Mouse (Mus musculus) gastrocnemius, postnatal 10 days (tissue): ENCODE results near the gene Urah. TPM values are rescaled to one million over a fixed set of nuclear protein-coding genes. Genes with fewer than 3 reads are reported as not detected.

Source experiments
- DNase-seq: peaks from one replicate; pipeline ENCODE4 v3.0.0; 2021; ENCODE audit warnings: mixed read lengths
- total RNA-seq, 2 experiments: library from RNA; stranded (reverse); gene quantifications; 2 replicates each; pipeline ENCODE4 v1.2.3; 2021

Gene Urah
- total RNA-seq, 2 experiments from 2014 or later: not detected

DNA sequence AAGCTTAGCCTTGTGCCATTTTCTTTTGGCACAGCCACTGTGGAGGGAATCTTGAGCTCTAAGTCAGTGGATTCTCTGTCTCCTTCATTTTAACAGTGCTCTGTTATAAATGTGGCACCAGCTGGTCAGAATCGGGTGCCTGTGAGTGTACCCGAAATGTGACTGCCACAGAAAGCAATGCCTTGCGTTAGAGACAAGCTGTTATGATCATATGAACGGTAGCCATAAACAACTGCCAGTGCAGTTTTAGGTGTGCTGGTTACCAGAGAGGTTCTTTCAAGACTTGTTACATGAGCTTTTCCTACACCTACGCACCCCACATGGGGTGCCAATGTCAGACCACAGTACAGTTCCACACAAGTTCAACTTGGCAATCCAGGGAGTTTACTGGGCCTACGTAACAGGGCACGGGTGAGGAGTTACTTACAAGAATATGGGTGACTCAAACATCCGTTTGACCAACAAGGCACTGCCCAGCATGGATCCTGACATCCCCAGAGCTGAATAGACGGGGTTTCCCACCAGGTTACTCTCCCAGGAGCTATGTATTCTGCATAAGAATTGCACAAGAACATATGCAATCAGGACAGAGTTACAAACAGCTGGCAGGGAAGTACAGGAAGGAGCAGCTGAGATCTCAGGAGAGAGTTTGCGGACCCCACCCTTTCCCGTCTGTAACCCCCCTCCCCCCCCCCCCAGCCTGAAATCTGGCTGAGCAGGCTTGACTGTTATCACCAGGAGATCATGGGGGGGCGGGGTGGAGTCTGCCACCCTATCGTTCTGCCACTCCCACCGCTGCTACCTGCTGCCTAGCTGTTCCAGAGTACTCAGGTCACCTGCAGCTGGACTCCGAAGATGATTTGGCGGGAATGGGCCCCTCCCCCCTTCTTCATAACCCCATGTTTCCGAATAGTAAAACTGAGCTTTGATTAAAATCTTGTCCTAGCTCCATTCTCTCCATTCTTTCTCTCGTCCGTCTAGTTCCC is 6.2 kb downstream of the Urah start:
- DNase-seq: no peak

DNA sequence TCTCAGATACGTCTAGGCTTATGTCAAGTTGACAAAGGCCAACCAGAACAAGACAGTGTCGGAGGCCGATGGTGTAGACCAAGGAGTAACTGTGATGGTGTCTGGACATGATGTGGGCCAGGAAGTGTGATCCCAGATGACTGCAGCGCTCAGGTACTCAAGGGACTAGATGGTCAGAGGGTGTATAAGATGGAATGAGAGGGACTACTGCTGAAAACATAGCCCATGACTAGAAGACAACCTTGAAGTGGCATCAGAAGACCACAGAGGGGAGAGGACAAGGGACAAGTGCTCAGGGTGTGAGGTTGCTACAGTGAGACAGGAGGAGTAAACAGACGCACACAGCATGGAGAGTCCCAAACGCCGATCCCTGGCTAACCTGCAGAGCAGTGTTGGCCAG is 9.0 kb downstream of the Urah start:
- DNase-seq: no peak

DNA sequence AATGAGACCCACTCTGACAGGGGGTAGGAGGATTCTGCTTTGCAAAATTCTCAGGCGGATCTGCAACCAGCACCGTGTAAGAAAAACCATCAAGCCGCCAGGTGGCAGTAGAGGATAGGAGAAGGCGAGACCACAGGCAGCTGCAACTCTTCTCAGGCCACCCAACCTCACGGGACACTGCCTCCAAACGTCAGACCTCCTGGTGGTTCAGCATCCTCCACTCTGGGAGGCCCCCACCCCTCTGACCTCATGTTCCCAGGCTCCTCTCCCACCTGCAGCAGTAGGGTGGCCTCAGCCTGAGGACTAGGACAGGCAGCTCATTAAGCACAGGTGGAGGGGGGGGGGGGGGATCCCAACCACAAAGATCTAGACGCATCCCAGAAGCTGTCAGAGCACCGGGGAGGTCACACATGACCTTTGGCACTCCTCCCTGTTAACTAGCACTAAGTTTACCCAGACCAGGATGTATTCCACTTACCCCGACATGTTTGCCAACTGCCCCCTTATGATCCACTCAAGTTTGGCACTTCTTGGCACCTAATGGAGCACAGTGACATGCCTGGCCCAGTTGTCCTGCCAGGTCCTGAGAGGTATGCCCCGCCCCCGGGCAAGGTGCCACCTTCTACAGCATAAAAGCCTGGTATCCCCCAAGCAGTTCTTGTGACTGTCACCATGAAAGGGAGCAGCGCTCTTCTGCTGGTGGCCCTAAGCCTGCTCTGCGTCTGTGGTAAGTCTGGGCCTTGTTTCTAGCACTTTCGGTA is 10.3 kb downstream of the Urah start, which contains the start of gene Scgb1c1:
Gene Scgb1c1, plus strand, starts transcription at position 643 of the 761 bp plus-strand sequence.
- peak; percentile 97 for DNase-seq

- no peak for DNase-seq
Measured at GRCm38 (mm10) chr7:140845683-140846082, 10.9 kb downstream of the Urah start.

- DNase-seq: no peak
Measured at GRCm38 (mm10) chr7:140846676-140847075, 11.9 kb downstream of the Urah start.

DNA sequence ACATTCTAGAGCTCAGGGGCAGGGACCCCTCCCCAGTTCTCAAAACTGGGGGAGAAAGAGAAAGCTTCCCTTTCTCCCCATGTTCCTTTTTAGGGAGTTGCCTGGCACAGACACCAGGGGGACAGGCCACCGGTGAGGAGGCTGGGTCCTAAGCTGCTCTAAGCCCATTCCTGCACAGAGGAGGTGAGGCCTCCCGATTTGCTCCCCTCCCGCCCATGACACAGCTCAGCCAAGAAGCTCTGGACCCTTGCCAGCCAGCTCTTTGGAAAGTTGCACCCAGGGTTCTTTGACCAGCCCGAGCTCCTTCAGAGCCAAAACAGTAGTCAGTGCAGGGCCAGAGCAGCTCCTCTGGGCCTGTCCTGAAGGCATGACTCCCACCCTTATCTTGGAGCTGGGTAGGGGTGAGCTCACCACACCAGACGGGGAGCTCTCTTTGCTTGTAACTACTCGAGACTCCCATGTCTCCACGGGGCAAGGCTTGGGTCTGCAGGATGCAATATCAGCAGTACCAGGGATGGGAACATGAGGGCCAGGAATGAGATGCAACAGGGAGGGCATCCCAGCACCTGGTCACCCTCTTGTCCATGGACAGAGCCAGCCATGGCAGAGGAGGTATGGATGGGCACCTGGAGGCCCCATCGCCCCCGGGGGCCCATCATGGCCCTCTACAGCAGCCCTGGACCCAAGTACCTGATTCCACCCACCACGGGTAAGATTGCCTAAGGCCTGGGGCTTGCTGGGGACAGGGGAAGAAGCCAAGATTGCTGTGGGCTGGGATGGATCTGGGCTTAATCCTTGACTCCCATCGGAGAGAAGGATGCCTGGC is 13.2 kb downstream of the Urah start, which contains the start of gene Odf3:
Gene Odf3, plus strand, starts transcription at position 51 of the 826 bp plus-strand sequence.
- DNase-seq: no peak

- no peak for DNase-seq
Measured at GRCm38 (mm10) chr7:140848591-140848990, 13.8 kb downstream of the Urah start.

DNA sequence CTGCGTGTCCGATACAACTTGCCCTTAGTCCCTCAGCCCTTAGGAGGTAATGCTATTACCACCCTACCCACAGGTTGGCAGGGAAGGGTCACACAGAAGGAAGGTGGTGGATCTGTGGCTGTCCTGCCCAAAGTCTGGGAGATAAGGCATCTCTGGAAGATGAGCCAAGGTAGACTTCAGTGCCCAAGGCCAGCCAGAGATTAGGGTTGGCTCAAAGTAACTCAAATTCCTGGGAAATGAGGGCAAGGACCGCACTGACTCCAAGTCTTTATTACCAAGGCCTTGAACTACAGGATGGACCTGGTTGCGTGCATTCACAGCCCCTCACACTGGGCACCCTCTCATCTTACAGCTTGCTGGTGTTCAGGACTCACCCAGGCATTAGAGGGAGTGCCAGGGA is 17.1 kb downstream of the Urah start:
- no peak for DNase-seq

DNA sequence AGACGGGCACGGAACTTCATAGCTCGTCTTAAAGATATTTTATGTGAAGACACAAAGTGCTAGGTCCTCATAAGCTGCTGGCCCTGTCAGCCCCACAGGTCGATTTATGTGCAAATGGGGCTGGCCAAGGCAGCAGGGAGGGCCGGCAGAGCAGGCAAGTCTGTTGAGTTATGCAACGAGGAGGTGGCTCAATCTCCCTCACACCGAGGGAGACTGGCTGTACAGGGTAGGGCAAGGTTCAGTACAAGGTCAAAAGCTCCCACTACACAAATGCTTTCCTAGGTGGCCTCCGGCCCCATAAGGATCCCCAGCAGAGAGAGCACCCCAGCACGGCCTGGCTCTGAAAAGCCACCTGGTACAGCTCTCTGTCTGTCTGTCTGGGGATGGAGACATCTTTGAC is 18.6 kb downstream of the Urah start:
- no peak for DNase-seq

DNA sequence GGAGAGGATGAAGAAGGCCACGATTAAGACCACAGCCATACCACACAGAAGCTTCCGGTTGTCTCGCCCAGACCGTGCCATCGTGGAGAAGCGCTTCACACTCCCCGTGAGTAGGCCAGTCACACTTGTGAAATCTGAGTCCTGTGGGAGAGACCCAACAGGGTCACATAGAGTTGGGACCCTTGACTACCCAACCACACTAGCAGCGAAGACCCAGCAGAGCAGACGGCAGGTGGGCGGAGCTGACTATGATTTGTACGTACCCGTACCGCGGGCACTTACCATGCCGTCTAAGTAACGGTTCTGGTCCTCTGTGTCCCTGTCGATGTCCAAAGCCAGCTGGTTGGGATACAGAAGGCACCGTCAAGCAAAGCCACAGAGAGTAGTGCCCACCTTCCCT is 19.7 kb downstream of the Urah start:
- no peak for DNase-seq

DNA sequence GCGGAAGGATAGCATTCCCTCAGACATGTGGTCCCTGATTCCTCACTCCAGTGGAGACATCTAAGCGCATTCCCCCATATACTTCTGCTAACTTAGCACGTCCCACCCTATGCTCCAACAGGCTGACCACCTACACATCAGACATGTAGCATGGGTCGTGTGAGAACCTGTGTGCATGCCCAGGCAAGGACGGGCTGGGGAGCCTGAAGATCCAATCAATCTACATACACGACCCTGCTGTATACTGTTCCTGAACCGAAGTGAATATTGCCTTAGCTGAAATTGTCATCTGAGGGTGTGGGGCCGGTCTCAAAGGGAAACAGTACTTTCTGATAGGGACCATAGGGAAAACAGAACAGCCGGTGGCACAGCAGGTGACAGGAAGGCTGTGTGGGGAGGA is 20.4 kb downstream of the Urah start:
- DNase-seq: no peak

DNA sequence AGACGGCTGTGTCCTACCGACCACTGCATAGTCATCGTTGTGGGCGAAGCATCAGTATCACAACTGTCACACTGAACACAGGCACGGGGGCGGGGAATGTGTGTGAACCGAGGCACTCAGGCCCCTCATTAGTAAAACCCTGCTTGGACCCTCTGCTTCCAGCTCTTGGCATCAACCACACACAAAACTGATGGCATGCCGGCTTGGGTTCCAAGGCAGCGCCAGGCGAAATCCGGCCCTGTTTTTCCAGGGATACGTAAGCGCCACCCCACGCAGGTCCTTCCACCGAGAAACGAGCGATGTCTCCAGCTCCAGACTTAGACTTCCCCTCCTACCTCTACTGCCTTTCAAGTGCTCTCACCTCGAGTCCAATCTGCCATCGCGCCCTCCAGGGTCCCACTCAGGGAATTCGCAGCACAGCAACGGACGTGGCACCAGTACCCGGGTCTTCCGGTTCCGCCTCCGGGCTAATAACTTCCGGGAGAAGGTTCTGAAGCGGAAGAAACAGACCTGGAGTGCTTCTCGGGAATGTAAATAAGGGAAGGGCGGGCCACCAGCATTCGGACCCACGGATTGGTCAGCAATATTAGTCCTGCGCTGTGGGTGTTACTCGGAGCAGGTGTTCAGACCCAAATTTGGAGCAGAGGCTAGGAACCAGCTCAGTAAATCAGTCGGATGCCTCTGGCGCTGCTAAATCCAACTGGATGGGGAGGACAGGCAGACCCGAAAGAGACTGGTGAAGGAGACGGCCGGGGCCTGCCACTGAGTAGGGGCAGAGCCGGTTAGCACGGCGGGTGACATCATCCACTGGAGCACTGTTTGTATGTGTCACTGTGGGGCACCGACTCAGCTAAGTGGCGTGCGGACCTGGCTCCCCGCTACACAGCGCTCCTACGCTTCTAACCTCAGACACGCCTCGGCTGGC is 21.3 kb downstream of the Urah start, which contains the start of gene Gm45785:
Gene Gm45785, minus strand, starts transcription at position 472 of the 925 bp plus-strand sequence.
- peak; percentile 71 for DNase-seq

- peak; percentile 88 for DNase-seq
Measured at GRCm38 (mm10) chr7:140856785-140857549, 22.1 kb downstream of the Urah start, which contains the start of gene Ric8a. TSS of gene Ric8a (plus strand) at chr7:140856957.

DNA sequence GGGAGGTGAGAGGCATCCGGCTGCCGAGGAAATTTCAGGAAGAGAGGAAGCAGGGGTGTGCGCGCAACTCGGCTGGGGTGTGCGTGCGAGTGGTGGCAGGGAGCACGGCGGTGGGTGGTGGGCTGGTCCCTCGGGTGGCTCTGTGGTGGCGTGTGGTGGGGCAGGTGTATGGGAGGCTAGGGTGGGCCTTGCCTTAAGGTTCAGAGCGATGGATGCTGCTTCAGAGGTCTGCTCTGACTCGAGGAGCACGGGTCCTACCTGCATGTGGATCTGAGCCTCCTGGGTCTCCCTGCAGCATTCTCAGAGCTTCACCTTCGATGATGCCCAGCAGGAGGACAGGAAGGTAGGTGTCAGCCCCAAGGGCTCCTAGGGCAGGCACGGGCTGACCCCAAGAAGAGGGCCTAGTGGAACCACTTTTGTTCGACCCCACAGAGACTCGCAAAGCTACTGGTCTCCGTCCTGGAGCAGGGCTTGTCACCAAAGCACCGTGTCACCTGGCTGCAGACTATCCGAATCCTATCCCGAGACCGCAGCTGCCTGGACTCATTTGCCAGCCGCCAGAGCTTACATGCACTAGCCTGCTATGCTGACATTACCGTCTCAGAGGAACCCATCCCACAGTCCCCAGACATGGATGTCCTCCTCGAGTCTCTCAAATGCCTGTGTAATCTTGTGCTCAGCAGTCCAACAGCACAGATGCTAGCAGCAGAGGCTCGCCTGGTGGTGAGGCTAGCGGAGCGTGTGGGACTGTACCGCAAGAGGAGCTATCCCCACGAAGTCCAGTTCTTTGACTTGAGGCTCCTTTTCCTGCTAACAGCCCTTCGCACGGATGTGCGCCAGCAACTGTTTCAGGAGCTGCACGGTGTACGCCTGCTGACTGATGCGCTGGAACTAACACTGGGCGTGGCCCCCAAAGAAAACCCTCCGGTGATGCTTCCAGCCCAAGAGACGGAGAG is 23.0 kb downstream of the Urah start, which contains the start of gene Bet1l:
Gene Bet1l, minus strand, starts transcription at position 28 of the 956 bp plus-strand sequence.
- no peak for DNase-seq

DNA sequence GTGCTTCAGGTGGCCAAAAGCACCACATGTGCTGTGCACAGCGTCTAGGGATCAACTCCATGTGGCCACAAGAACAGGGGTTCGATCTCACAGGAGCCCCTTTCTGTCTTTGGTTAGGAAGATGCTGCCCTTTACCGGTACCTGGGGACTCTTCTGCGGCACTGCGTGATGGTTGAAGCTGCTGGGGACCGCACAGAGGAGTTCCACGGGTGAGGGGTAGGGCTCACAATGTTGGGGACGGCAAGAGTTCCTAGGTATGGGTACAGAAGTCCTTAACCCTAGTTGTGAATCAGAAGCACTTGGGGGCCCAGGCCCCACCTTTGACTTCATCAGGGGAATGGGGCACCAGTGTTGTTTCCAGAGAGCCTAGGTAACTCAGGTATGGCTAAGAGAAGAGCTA is 23.9 kb downstream of the Urah start:
- no peak for DNase-seq

DNA sequence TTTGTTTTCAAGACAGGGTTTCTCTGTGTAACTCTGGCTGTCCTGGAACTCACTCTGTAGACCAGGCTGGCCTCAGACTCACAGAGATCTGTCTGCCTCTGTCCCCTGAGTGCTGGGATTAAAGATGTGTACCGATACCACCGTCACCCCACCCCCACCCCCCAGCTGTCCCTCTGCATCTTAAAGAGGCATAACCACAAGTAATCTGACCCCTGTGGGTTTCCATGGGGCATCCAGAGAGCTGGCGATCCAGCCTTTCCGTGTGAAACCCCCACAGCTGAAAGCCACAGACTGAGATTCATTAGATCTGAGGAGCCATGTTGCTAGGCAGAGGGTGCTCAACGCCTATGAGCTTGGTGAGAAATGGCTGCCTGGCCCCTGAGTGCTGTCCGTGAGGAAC is 25.2 kb downstream of the Urah start:
- no peak for DNase-seq

DNA sequence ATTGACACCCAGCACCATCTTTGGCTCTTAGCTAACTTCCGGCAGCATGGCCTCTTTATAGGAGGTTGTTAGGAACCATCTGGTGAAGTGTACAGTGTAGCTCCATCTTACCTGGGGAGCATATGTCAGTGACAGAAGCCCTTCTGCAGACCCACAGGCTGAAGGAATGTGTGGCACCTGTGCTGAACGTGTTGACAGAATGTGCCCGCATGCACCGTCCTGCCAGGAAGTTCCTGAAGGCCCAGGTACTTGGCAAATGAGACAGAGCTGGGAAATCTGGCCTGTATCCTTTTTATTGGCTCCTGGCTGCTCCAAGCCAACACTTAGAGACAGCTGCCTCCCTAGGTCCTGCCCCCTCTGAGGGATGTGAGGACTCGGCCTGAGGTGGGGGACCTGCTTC is 25.9 kb downstream of the Urah start:
- no peak for DNase-seq

DNA sequence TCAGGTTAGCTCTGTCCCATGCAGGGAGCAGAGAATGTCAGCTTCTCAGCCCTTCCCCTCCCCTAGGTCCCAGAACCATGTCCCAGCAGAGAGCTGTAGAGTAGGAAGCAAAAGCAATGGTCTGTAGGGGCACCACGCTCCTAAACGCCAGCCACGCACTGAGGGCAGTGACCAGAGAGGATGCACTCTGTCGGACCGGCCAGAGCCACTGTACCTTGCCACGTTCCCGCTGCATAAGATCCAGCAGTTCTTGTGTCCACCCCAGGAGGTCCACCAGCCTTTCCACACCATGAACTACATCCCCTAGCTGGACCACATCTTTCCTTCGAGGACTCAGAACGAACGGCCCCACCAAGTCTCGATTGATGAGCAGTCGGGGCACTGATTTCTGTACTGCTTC is 29.9 kb downstream of the Urah start:
- DNase-seq: no peak

GRCm38 (mm10) chr7:140874224-140874623 is 39.4 kb downstream of the Urah start:
- no peak for DNase-seq
